Mouse (Mus musculus) CD4-positive, CD25-positive, alpha-beta regulatory T cell, adult 4 months (primary cell): ENCODE measurements around the gene Ccdc194. TPM values are rescaled to one million over a fixed set of nuclear protein-coding genes. Genes with fewer than 3 reads are reported as not detected.

Source experiments
- ATAC-seq: one replicate; pipeline ENCODE4 v1.8.0; 2017
- polyA plus RNA-seq, 2 experiments: library from polyadenylated mRNA; unstranded; fragments of 100-300 nt; shearing (Covaris generic); gene quantifications; one replicate each; pipeline ENCODE4 v1.2.1; 2017

The Ccdc194 gene
- not detected for polyA plus RNA-seq

DNA sequence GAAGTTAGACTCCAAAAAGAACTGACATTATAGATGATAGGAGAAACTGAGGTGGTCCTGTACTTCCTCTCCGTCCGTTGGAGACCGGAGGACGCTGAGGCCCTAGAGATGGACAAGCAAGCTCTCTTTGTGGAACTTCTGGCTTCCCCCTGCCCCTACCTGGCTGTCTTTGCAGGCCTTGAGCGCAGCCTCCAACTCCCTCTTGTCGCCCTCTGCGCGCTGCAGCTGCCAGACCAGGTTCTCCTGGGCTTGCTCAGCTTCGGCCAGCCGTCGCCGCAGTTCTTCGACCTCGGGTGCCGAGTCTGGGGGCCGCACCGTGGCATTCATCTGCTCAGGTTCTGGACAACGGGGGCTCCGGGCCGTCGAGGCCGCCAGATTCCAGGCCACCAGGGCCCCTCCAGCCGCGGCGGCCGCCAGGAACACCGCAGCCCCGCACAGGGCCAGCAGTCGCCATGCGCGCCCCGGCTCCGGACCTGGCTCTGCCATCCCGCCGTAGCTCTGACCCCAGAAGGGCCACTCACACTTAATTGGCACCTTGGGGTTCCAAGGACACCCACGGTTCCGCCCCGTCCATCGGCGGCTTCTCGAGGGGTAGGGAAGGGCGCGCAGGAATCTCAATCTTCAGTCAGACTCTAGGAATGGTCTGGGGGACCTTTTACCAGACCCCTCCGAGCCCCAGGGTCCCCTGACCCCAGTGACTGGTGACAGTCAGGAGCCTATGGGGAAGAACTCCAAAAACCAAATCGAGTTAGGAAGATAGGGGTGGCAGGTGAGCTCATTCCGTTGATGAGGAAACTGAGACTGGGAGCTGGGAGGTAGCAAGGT lies at the start of gene Ccdc194:
Ccdc194 (minus strand) TSS at position 486 of the 825 bp plus-strand sequence.
- no peak for ATAC-seq

DNA sequence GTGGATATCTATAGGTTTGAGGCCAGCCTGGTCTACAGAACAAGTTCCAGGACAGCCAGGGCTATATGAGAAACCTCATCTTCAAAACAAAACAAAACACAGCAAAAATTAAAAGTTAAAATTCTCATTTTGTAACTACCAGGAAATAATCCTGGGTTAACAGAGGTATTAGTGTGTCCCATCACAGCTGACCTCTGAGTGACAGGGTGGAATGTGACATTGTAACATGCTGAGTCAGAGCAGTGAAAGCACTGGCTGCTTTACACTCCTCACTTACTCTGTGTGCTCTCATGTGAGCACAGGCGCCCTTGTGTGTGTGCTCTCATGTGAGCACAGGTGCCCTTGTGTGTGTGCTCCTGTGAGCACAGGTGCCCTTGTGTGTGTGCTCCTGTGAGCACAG lies 49.5 kb upstream of the Ccdc194 start:
- ATAC-seq, result no peak

DNA sequence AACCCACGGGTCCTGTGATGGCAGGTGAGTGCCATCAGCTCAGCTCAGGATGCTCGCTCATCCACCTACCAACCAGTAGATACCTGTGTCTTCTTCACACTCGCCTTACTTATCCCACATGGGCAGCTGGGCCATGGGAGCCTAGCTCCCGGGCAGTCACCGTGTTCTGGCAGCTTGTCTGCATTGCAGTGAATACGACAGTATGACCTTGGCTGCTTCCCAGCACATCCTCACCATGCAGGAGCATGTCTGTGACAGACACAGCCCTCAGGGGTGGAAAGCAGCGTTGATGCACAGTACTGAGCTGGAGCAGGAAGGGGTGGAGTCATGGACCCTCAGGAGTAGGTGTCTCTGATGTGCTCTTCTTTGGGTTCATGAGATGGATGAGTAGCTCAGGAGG lies 48.9 kb upstream of the Ccdc194 start:
- no peak for ATAC-seq

DNA sequence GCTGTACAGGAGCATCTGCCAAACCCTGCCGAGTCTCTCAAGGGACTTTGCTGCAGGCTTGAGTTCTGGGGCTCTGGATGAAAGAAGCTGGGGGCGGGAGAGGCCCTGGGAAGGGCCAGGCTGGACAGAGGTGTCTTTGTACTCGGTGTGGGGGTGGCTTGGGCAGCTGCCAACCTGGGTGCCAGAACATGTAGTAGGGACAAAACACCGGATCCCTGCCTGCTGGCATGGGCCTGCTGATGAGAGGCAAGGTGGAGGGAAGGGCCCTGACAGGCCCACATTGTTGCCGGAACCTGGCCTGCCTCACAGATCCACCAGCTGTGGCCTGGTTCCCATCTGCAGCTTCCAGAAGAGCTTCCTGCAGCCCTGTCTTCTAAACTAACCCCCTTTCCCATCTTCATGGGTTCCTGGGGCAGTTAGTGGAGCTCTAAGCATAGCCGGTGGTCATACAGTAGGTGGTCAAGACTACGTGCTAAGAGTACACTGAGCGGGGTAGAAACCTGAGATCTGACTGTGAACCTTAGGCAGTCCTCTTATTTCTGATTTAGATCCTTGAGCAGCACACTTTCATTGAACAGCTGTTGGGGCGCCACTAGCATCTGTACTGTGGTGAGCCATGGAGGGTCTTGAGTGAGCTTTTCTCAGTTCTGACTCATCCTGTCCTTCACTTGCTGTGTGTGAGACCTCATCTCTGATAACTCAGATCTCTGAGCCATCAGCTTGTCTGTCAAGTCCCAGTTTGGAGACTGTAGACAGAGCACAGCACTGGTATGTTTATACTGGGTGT lies 47.5 kb upstream of the Ccdc194 start:
- ATAC-seq, result no peak

DNA sequence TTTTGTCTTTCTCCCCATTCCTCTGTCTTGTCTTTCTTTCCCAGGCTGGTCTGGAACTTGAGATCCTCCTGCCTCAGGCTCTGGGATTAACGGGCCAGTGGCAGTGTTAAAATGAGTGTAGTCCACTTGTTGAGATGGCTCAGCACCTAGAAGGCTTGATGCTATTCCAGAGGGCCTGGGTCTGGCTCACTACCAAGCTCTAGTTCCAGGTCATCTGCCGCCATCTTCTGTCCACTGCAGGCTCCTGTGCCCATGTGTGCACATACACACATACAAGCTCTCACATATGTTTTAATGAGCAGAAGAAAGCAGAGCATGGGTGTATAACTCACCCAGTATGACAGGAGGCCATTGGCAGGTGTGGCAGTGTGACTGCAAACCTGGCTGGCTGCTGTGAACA lies 46.6 kb upstream of the Ccdc194 start:
- no peak for ATAC-seq

DNA sequence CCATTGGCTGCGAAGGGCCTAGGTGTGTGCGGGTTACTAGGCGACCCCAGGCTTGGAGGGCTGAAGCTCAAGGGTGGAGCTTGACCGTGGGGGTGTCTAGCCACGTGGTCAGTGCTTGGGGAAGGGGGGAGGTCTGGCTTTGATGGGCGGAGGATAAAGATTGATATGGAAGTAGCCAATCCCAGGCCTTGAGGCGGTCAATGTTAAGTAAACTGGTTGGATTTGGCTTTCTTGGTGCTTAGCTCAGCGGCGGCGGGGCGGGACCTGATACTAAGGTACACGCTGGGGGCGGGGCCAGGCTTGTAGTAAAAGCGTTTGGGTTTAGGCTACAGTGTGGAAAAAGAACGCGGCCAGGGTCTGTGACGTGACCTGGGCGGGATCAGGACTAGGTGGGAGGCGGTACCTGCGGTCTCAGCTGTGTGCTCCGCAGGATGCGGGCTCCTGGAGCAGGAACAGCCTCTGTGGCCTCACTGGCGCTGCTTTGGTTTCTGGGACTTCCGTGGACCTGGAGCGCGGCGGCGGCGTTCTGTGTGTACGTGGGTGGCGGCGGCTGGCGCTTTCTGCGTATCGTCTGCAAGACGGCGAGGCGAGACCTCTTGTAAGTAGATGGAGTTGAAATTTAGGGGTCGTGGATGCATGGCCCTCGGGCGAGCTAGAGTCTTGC lies 44.9 kb upstream of the Ccdc194 start:
- peak; percentile 86 for ATAC-seq

DNA sequence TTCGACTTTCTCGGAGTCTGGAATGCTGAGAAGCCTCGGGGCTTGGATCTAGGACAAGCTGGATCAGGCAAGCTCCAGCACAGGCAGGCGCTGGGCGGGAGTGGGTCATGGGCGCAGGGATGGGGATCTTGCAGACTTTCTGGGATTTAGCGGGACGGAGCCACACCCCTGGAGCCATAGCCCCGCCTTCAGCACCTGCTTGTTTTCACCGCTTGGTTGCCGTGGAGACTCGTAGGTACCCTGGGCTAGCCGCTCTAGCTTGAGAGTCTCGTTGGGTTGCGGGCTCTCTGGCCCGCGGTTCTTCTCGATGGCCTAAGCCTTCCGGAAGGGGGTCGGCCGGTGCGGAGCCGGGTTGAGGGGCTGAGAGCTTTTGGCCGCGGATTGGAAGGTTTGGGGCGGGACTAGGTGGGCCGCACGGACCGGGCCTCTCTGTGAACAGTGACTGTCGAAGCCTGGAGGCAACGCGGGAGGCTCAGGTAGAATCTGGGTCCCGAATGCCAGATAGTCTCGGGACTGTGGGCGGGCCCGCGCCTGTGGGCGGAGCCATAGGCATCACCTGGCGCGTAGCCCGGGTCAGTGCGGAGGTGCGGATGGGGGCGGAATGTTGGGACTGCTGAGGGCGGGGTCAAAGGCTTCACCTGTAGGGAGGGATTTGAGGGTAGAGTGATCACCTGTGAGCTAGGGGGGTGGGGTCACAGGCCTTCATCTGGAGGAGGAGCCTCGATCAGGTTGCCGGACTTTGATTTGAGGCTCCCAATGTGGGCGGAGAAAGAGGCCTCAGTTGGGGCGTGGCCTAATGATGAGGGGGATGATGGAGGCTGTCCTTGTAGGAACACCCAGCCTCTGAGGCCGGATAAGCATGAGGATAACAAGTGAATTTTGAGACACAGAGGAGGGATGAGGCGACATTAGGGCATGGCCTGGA lies 44.1 kb upstream of the Ccdc194 start:
- ATAC-seq, result peak; percentile 50

DNA sequence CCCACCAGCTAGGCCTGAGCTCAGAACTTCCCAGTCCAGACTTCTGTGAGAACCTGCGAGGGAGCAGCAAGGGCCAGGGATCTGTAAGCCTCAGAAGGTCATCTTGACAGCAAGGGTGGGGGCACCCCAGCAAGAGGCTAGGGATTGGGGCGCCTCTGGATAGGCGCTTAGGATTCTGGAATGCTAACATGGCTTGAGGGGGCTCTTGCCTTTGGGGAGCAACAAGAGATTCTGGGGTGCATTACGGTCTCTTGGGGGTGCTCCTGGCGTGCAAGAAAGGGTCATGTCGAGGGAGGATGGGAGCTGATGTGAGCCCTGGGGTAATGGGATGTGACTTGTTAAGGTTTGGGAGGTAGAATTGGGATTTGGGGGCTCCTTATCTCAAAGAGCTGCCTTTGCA lies 43.4 kb upstream of the Ccdc194 start:
- ATAC-seq, result no peak

DNA sequence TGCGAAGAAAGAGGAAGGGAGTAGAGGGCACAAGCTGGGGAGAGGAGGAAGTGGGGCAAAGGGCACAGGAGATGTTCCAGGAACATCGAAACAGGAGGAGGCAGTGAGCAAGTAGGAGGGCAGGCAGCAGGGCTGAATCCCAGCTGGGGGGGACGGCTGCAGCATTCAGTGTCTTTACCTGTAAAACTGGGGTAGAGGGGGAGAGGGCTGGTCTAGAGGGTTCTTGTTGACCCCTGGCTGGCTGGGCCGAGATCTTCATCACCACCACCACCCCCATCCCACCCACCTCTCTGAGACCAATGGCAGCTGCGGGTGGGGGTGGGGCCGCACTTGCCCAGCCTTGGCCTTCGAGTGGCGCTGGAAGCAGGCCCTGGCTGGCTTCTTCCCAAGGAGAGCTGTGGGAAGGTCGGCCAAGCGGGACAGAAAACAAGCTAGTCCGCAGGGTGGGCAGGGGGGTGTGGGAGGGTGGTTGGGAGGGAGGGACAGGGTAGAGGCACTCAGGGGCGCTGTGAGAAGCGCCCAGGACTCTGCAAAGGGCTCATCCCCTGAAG lies 43.0 kb upstream of the Ccdc194 start, which contains the start of gene Slc27a1:
Slc27a1 (plus strand) TSS at position 496 of the 551 bp plus-strand sequence.
- no peak for ATAC-seq

DNA sequence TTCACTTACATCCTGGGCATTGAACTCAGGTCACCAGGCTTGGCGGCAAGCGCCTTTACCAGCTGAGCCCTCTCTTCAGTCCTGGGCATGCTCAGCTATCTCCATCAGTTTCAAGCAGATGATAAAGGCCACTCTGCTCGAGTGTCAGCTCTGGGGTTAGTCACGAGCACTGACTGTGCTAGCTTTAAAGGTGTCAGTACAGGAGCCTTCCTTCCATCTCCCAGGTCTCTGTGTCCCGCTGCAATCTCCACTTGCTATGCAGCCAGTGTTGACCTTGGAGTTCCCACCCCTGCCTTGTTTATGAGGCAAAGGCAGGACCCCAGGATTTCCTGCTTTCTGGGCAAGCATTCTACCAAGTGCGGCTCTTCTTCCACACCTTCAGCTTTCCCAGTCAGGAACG lies 42.1 kb upstream of the Ccdc194 start:
- no peak for ATAC-seq

DNA sequence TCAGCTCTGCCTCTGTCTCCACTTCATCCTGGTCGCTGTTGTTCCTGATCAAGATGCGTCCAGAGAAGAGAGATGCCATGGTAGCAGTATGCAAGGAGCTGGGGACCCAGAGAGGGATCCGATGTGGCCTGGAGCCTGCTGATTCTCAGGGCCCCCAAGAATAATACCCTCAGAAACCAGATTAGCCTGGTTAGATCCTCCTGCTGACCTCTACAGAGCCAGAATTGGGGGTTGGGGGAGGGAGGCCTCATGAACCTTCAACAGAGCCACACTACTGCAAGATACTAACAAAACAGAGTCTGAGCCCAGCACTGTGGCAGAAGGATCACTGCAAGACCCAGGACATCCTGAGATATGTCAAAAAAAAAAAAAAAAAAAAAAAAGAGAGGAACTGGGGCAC lies 41.0 kb upstream of the Ccdc194 start, which contains the start of gene Nxnl1:
Nxnl1 (minus strand) TSS at position 101 of the 400 bp plus-strand sequence.
- no peak for ATAC-seq

DNA sequence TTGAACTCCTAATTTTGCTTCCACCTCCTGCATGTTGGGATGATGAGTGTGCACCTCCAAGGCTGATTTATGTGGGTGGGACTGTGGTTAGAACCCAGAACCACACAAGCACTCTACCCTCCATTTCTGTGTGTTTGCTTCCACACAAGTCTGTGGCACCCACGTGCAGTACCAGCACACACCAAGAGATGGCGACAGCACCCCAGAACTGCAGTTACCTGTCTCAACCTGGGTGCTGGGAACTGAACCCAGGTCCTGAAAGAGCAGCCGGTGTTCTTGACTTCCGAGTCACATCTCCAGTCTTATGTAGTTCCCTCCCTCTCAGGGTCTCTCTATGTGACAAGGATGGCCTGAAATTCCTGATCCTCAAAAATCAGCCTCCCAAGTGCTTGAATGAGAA lies 38.5 kb upstream of the Ccdc194 start:
- ATAC-seq, result no peak

DNA sequence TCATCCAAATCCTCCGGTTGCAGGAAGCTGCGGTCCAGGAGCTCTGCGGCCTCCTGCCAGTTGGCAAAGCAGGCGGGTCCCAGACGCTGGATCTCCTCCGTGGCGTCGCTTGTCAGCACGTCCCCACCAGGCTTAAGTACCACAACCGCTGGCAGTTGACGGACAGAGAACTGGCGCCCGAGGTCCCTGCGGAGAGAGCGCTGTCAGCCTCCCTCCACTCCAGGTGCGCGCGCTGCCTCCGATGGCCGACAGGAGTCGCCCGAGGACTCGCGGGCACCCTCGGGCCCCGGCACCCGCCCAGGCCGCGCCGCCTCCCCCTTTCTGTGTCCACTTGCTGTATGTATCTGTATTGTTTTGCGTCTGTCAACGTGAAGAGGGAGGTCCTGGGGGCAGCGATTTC lies 37.2 kb upstream of the Ccdc194 start:
- ATAC-seq, result peak; percentile 47

DNA sequence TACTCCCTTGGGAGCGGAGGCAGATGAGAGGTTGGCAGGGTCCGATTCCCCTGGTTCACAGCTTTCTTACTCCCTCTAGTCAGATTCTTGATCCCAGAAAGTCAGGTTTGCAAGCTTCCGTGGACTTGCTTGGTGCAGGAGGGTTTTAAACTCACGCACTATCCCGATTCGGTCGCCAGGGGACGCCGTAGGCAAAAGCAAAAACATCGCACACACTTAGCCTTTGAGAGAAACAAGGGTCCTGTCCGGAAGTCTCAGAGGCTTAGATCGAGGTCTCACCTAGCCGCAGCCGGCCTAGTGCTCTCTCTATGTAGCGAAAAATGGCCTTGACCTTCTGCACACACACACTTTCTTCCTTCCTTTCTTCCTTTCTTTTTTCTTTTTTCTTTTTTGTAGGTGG lies 35.9 kb upstream of the Ccdc194 start:
- peak; percentile 70 for ATAC-seq

DNA sequence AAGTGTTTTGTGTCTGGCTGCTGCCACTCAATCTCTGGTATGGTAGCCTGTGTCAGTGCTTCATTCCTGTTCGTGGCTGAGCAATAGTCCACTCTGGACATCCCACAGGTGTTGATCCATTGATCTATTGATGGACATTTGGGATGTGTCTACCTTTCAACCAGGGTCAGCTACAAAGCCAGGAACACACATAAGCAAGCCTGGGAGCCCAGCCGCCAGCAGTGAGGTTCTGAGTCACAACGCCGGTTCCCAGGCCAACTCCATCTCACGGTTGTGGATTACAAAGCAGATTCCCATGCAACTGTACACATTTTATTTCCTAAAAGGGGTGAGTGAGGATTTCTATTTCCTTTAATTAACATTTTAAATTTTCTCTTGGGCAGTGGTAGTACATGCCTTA lies 35.3 kb upstream of the Ccdc194 start:
- ATAC-seq, result no peak

DNA sequence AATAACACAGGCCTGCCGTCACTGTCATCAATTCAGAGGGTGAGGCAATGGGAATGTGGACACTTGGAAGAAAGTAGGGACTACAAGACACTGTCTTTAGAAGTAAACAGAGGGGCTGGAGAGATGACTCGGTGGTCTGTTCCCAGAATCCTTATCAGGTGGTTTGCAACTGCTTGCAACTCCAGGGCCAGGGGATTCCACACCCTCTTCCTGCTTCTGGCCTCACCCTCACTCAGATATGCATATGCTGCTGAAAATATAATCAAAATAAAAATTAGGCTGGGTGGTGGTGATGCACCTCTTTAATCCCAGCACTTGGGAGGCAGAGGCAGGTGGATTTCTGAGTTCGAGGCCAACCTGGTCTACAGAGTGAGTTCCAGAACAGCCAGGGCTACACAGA lies 34.6 kb upstream of the Ccdc194 start:
- no peak for ATAC-seq

DNA sequence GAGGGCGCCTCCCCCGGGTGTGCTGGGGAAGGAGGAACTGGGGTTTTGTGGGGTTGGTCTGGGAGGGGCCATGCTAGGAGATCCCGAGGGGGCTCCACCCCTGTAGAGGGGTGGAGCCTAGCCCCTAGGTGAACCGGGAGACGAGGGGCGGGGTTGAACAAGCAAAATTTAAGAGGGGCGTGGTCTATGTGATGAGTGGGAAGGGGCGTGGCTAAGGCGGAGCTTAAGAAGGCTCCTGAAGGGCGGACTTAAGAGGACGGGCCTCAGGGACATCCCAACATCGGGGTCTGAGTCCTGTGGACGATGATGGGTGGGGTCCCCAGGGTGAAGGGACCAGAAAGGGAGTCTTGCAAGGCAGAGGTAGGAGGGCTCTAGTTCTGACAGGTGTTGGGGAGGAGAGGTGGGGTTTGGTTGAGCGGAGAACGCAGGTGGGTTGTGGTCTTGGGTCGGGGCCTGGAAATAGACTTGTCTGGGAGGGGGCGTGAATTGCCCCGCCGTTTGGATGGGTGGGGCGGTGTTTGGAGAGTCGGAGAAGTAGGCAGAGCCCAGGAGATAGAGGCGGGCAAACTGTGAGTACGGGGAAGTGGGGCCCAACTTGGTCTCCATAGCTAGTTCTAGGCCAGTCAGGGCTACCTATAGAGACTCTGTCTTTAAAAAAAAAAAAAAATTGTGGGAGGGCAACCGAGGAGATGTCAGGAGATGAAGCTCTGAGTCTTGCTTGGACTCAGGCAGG lies 33.6 kb upstream of the Ccdc194 start:
- peak; percentile 49 for ATAC-seq

DNA sequence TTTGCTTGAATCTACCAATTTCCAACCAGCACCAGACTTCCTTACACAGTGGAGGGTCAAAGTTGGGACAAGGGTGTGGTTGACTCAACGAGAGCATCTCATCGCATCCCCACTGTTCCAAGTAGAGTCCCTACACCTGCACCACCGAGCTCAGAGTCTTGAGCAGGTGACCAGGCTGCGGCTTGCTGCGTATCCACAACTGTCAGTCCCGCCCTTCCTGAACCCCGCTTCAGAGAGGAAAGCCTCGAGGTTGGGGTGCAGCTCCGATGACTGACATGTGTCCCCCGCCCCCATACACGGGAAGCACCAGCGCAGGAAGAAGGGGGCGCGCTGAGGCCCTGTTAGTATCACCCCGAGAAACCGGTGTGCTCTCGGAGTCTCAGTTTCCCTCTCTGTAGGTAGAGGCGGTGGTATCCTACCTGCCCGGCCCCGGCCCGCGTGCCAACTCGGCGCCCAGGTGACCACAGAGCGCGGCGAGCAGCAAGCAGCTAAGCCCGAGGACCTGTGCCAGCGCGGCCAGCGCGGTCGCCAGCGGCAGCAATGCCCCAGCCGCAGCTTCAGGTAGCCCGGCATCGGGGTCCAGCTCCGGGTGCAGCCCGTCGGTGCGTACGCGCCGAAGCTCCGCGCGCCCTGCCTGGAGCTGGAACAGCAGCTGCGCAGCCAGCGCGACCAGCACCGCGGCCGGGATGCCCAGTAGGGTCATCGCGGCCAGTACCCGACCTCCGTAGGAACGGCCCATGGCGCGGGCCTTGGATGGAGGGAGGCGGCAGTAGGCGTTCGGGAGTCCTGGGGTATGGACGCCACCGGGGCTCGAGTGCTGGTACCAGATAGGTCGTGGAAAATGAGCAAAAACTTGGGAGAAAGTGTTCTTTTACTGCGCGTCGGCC lies 32.8 kb upstream of the Ccdc194 start, which contains the start of gene Tmem221:
Tmem221 (minus strand) TSS at position 801 of the 887 bp plus-strand sequence.
- ATAC-seq, result peak; percentile 42

DNA sequence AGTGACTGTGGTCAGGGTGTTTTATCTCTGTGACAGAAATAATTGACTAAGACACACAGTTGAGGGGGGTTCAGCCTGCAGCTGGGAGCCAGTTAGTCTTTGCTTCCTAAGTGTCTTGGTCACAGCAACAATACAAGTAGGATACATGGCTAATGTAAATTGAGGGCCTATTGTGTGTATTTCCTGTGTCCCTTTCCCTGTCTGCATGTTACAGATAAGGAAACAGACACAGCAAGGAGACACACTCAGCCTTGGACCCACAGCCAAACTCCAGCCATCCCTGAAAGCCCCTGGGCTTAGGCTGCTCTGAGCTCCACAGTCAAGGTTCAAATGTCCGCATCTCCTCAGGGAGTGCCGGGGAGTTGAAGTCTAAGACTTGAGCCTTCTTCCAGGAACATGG lies 29.1 kb upstream of the Ccdc194 start:
- ATAC-seq, result no peak

DNA sequence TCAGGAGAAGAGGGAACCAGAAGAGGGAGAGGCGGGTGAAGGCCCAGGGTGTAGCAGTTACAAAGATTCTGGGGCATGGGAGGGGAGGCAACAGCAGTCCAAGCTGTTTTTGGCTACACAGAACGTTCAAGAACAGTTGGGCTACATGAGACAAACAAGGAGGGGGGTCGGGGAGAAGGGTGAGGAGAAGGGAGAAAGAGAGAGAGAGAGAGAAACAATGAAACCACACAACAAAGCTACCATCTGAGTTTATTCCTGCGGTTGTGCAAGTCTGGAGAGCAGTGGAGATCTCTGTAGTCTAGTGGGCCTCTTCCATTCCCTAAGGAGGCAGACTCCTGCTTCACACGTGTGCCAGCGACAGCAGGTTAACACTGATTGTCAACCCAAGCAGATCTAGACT lies 28.5 kb upstream of the Ccdc194 start:
- no peak for ATAC-seq
